Mouse (Mus musculus) ES-Bruce4 (cell line): ENCODE data around the gene Rbsn. TPM values are rescaled to one million over a fixed set of nuclear protein-coding genes. Genes with fewer than 3 reads are reported as not detected.

ENCODE experiments used
- H3K27ac ChIP-seq: 2 replicates; pipeline ENCODE4 v1.5.1; 2012; ENCODE audit warnings: low read length, inconsistent platforms; ENCODE audit not compliant: insufficient read depth
- H3K27me3 ChIP-seq: 2 replicates; pipeline ENCODE4 v1.6.1; 2012; ENCODE audit warnings: mild to moderate bottlenecking, low read length, inconsistent platforms; ENCODE audit not compliant: control insufficient read depth, poor library complexity, insufficient read depth, severe bottlenecking
- H3K36me3 ChIP-seq: 2 replicates; pipeline ENCODE4 v1.6.1; 2012; ENCODE audit warnings: inconsistent platforms, mild to moderate bottlenecking, low read length, moderate library complexity; ENCODE audit not compliant: control insufficient read depth, poor library complexity, insufficient read depth, severe bottlenecking
- H3K4me1 ChIP-seq: one replicate; pipeline ENCODE4 v1.8.1; 2011; ENCODE audit warnings: low read length; ENCODE audit not compliant: control insufficient read depth, insufficient read depth
- H3K4me3 ChIP-seq: 2 replicates; pipeline ENCODE4 v1.5.1; 2011; ENCODE audit warnings: low read depth, mild to moderate bottlenecking, low read length
- H3K9ac ChIP-seq: 2 replicates; pipeline ENCODE4 v1.6.1; 2012; ENCODE audit warnings: low read depth, mild to moderate bottlenecking, inconsistent platforms; ENCODE audit not compliant: poor library complexity, severe bottlenecking
- H3K9me3 ChIP-seq: replicated peaks from 2 replicates; pipeline ENCODE4 v1.6.1; 2012; ENCODE audit warnings: mild to moderate bottlenecking, low read length, inconsistent platforms; ENCODE audit not compliant: control insufficient read depth, poor library complexity, insufficient read depth, severe bottlenecking
- CTCF ChIP-seq: IDR thresholded peaks from one replicate; pipeline ENCODE4 v1.8.1; 2011; ENCODE audit warnings: low read depth, low read length
- EP300 ChIP-seq: IDR thresholded peaks from 2 replicates; pipeline ENCODE4 v1.6.1; 2011; ENCODE audit warnings: low read depth, low read length; ENCODE audit not compliant: insufficient read depth
- POLR2A ChIP-seq: IDR thresholded peaks from one replicate; pipeline ENCODE4 v1.8.1; 2011; ENCODE audit warnings: low read length; ENCODE audit not compliant: insufficient read depth
- polyA plus RNA-seq: library from polyadenylated mRNA; stranded (reverse); fragments of >200 nt; gene quantifications from 2 replicates; pipeline ENCODE4 v1.2.4, GENCODE M21; 2011; ENCODE audit warnings: low read depth; ENCODE audit not compliant: missing spikeins, insufficient read depth, insufficient read length

Rbsn gene
- polyA plus RNA-seq: 11.9 and 16.7 TPM in 2 replicates

DNA sequence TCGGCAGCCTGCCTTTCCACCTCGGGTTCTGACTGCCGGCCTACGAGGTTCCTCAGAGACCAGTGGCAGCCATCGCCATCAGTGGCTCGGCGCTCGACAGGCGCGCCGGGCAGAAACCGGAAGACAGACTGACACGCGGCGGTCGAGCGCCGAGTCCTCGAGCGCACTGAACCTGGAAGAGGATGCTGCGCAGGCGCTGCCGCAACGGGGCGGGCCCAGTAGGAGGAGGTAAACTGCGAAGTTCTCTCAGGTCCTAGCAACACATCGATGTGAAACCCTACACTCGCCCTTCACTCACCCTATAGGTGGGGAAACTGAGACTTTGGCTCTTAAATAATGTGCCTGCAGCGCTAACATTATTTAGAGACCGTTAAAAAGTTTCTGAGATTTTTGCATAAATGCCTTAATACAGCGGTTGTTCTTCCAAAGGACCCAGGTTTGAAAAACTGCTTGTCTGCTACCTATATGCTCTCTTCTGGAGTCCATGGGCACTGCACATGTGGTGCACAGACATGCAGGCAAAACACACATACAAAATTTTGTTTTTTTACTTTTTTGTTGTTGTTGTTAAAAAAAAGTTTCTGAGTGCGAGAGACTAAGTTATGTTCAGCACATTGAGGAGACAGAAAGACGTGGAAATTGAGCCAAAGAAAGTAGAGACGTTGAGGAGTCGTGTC, at the start of gene Rbsn:
TSS of gene Rbsn (minus strand) at position 153 of the 677 bp plus-strand sequence.
- no peak for TF ChIP-seq EP300
- TF ChIP-seq CTCF: no peak
- TF ChIP-seq POLR2A: peak; percentile 13

DNA sequence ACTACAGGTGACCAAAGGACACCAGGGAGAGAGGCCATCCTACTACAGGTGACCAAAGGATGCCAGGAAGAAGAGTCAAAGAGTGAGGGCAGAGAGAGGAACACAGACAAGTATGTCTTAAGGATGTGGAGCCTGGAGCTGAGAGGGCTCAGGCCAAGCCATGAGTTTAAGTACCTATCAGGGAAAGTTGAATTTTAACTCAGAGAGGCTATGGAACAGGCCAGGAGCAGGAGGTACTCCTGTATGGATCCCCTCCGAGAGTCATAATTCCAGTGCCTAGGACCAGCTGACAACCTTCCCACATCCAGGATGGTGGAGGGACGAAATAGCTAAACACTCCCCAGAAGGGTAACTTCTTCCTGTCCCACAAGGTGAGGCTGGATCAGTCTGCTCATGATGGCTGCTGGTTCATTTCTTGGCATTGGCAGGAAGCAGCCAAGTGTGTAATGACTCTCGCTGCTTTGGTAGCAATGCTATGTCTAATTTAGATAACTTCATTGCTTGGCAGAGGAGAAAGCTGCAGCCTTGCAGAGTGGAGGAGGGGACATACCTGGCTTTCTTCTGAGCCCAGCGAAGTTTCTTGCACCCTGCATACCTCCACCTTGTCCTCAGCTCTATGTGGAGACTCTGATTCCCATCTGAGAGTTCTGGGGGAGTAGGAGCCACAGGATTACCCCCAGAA, 46.6 kb upstream of the Rbsn start:
- Histone ChIP-seq H3K27ac (no peak overlapping the region), H3K4me1 (no peaks in the 10 kb centered on the region), H3K36me3 (no peaks in the 10 kb centered on the region), H3K9ac (no peak overlapping the region), H3K27me3 (no peaks in the 10 kb centered on the region), H3K9me3 (no peaks in the 10 kb centered on the region), H3K4me3 (no peak overlapping the region)
- TF ChIP-seq EP300: no peak
- TF ChIP-seq POLR2A: no peak
- no peak for TF ChIP-seq CTCF

More for the DNA sequence above, at the start of gene Rbsn:
- H3K9me3 ChIP-seq: no peaks in the 10 kb centered on the region
- H3K4me1 ChIP-seq: no peaks in the 10 kb centered on the region
- no peaks in the 10 kb centered on the region for H3K27me3 ChIP-seq
- peak within 1 kb of the TSS; percentile 99 for H3K4me3 ChIP-seq
- H3K27ac ChIP-seq: no peak within 1 kb of the TSS
- no peaks in the 10 kb centered on the region for H3K36me3 ChIP-seq
- H3K9ac ChIP-seq: peak within 1 kb of the TSS; percentile 87

DNA sequence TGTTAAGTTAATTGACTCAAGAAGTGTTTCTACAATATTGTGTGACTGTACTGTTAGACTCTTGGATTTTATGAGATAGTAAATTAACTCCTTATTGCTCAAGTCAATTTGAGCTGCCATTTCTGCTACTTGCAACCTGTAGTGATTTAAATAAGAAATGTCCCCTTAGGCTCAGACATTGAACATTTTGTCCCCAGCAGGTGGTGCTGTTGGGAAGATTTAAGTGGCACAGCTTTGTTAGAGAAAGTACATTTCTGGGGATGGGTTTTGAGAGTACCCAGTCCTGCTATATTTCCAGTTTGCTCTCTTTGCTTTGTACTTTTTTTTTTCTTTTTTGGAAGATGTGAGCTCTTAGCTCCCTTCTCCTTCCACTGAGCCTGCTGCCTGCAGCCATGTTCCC, 40.6 kb upstream of the Rbsn start:
- Histone ChIP-seq H3K36me3 (no peaks in the 10 kb centered on the region), H3K4me1 (no peaks in the 10 kb centered on the region), H3K9me3 (peaks cover 5% of the 10 kb centered on the region; the same call in 1 of the 2 replicates), H3K9ac (no peak overlapping the region), H3K4me3 (no peak overlapping the region), H3K27me3 (no peaks in the 10 kb centered on the region), H3K27ac (no peak overlapping the region)
- no peak for TF ChIP-seq POLR2A
- no peak for TF ChIP-seq EP300
- TF ChIP-seq CTCF: no peak

DNA sequence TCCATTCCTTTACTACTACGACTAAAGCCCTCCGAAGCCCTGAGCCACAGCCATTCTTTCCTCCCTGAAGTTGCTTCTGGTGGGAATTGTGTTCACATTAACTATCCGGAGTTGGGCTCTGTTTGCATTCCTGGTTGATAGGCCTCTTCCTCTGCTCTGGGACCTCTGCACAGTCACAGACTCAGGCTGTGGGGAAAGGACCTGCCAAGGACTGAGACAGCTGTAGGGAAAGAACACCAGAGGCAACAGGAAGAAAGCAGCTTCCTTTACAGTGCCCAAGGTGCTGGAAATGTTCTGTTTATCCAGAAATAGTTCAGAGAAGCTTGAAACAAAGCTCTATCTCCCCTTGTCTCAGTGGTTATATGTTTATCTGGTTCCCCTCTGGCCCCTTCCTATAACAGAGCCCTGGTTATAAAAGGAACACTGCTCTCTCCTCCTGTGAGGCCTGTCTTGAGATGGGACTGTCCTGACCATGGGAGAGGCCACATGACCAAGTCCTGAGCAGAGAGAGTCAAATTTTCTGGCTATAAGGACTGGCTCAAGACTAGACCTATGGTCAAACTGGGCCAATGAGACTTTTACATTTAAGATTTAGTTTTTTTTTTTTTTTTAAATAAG, 38.6 kb upstream of the Rbsn start:
- TF ChIP-seq POLR2A: no peak
- TF ChIP-seq EP300: no peak
- TF ChIP-seq CTCF: no peak

DNA sequence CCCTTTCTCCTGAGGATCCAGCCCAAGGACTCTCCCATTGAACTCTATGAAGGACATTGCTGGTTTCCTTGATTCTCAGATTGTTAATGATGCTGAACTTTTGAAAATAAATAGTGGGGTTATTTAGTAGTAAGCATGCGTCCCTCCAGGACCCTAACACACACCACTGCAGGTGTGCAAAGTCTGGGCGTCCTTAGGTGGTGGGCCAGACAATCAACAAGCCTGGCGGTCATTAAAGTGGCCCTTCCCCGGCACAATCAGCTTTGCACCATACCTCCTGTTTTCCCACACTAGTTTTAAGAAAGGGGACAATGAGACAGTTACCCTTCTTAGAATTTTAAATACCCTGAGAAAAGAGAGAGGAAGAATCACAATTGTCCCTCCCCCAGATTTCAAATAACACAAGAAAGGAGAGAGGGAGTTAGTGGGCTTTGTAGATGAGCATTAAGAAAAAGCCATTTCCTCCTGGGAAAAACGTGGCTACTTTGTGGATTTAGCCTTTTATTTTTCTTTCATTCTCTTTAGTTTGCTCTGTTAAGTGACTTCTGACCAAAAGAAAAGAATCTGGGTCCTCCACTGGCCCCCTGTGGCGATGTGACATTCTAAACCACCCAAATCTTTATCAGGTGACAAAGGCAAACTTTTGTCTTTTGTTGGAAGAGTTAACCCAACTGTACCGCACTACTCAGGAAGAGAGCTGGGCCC, 32.6 kb upstream of the Rbsn start:
- Histone ChIP-seq H3K4me1 (peaks cover 5% of the 10 kb centered on the region), H3K9me3 (no peaks in the 10 kb centered on the region), H3K27me3 (no peaks in the 10 kb centered on the region), H3K4me3 (no peak overlapping the region), H3K36me3 (no peaks in the 10 kb centered on the region), H3K27ac (peak overlapping the region; percentile 70), H3K9ac (no peak overlapping the region)
- TF ChIP-seq EP300 (peak; percentile 95), CTCF (no peak)

More for the DNA sequence above, 38.6 kb upstream of the Rbsn start:
- Histone ChIP-seq H3K36me3 (no peaks in the 10 kb centered on the region), H3K27me3 (no peaks in the 10 kb centered on the region), H3K27ac (no peak overlapping the region), H3K4me3 (no peak overlapping the region), H3K4me1 (no peaks in the 10 kb centered on the region), H3K9me3 (peaks cover 5% of the 10 kb centered on the region; the same call in 1 of the 2 replicates), H3K9ac (no peak overlapping the region)
